Mouse (Mus musculus) megakaryocyte, embryonic 14.5 days (primary cell): ENCODE measurements at regions not wholly inside any gene's neighbourhood (a gene's known extent, or its start where the extent isn't known, plus 50 kb on each side); places are given as distances from the start of the nearest gene placed in this dataset.

Experiments used
- FLI1 ChIP-seq: IDR thresholded peaks from 2 replicates; pipeline ENCODE4 v1.6.1; 2012; ENCODE audit warnings: low read length, inconsistent platforms, mixed read lengths
- GATA1 ChIP-seq: IDR thresholded peaks from 3 replicates; pipeline ENCODE4 v1.6.1; 2012; ENCODE audit warnings: mixed read lengths, low read length, inconsistent platforms, borderline replicate concordance

DNA sequence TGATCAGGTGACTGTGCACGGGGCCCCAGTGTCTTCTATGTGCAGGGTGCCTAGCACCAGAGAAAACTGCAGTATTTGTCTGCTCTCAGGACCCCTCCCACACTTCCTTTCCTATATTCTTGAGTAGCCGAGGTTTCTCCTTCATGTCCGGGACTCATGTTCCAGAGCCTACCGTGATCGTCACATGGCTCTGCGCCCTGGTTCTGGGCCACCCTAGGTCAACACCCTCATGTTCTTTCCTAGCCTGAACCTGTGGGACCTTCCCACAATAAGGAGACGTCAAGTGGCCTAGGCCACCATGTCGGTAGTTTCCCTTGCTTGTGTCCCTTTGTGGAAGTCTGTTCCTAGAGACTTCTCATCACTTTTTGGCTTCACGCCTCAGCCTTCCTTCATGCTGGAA lies 88.4 kb upstream of the Mvb12b start:
- TF ChIP-seq GATA1, result no peak
- no peak for TF ChIP-seq FLI1
